Mouse (Mus musculus): ENCODE measurements around the gene Grin3b. TPM values are rescaled to one million over a fixed set of nuclear protein-coding genes. Genes with fewer than 3 reads are reported as not detected.
"Not testable (repeated sequence)": the region's sequence is repeated elsewhere in the genome, so short reads cannot be mapped to it uniquely, and the experiment has no call there.

Gene Grin3b
- total RNA-seq, 2 experiments from 2014 or later, result 0.25 to 0.28 TPM

DNA sequence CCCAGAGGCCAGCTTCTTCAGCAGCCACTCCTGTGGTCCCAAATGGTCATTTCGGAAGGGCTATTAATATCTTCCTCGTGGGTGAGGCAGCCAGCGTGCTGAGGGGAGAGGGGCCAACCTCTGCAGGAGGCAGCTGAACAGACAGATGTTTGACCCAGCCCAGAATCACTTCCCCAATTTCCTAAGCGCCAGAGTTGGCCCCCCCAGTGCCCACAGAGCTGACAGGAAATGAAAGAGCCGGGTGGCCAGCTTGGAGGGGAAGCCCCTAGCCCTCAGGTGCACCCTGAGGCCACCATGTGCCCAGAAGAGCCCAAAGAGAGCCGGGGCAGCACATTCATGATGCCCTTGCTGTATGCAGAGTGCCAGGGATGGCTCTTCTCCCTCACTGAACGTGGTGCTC lies 29.8 kb upstream of the Grin3b start:
- Histone ChIP-seq H3K4me3 (no peak overlapping the region), H3K27ac (no peak overlapping the region)
- TF ChIP-seq CTCF (IDR thresholded peaks at IDR 0.05), result no peak
- DNase-seq, result peak; percentile 48
- intact Hi-C loops (cut with DNase I), result no loop called here

GRCm38 (mm10) chr10:79942988-79943387 lies 27.5 kb upstream of the Grin3b start:
- H3K27ac ChIP-seq, result no peak overlapping the region
- no peak overlapping the region for H3K4me3 ChIP-seq
- no peak for TF ChIP-seq CTCF (IDR thresholded peaks at IDR 0.05)
- intact Hi-C loops (cut with DNase I), result no loop called here
- DNase-seq, result no peak

GRCm38 (mm10) chr10:79943471-79943901 lies 27.0 kb upstream of the Grin3b start:
- no peak for DNase-seq
- Histone ChIP-seq H3K27ac (no peak overlapping the region), H3K4me3 (no peak overlapping the region)
- intact Hi-C loops (cut with DNase I), result no loop called here
- no peak for TF ChIP-seq CTCF (IDR thresholded peaks at IDR 0.05)

DNA sequence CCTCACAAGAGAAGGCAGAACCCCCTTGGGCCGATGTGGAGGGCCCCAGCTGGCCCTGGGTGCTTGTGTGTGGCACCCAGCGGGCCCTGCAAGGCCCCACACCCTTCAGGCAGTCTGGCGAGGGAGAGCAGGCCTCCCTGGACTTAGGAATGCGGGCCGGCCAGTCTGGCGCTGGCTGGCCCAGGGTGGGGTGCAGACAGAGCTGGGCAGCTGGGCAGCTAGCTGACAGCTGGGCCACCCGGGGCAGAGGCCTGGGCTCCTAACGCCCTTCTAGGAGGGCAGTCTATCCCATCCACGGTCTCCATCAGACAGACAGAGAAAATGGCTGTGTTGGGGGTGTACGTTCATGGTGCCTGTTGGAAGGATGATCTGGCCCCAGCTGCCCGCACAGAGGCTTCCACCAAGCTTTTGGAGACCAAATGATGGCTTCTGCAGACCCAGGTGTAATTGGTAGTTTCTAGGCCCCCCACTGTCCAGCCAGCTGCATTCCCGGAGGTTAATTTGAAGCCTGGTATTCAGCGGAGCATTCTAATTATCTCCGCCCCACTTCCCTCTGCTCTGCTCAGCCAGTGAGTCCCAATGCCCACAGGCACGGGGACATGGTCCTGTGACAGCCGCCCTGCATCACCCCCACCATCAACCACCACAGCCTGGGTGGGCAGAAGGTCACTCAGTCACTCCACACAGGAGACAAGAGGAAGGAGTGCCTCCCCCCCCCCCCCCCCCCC lies 24.8 kb upstream of the Grin3b start:
- DNase-seq, result no peak
- no peak for TF ChIP-seq CTCF (IDR thresholded peaks at IDR 0.05)
- Histone ChIP-seq H3K4me3 (no peak overlapping the region), H3K27ac (no peak overlapping the region)
- intact Hi-C loops (cut with DNase I), result no loop called here

DNA sequence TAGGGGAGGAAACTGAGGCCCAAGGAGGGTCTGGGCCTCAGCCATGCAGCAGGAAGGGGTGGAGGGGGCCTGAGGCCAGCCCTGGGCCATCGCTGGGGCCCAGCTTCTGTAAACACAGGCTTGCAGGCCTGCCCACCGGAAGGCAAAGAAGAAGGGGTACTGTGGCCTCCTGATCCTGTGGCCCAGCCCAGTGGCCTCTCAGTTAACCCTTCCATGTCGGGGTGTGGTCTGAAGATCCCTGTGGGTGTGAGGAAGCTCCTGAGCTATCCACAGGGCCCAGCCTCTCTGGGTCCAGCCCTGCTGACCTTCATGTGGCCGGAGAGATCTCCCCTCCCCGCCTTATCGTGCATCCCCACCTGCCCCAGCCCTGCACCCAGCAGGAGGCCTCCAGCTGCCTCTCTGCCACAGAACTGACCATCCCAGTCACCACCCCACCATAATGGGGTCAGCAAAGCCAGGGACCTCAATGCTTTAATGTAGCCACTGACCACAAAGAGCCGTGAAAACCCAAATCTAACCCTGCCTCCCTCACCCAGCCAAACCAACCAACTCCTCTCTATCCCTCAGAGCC lies 23.7 kb upstream of the Grin3b start:
- Histone ChIP-seq H3K4me3 (no peak overlapping the region), H3K27ac (no peak overlapping the region)
- intact Hi-C loops (cut with DNase I), result no loop called here
- TF ChIP-seq CTCF (IDR thresholded peaks at IDR 0.05), result no peak
- no peak for DNase-seq

DNA sequence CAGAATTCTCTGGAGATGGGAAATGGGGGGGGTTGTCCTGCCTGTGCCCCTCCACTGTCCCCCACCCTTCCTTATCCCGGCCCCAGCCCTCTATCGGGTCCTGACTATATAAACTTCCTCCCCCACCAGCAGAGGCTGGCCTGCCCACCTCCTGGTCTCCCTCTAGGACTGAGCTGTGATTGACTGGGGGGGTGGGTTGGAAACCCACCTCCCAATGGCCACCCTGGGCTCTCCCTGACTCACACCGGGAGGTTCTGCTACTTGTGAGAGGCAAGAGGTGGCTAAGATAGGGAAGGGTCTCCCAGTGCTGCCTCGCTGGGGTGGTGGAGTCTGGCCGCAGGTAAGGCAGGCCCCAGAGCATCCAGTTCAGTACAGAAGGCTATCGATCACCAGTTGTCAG lies 23.0 kb upstream of the Grin3b start:
- H3K4me3 ChIP-seq, result no peak overlapping the region
- DNase-seq, result no peak
- no peak for TF ChIP-seq CTCF (IDR thresholded peaks at IDR 0.05)
- no peak overlapping the region for H3K27ac ChIP-seq
- intact Hi-C loops (cut with DNase I), result no loop called here

DNA sequence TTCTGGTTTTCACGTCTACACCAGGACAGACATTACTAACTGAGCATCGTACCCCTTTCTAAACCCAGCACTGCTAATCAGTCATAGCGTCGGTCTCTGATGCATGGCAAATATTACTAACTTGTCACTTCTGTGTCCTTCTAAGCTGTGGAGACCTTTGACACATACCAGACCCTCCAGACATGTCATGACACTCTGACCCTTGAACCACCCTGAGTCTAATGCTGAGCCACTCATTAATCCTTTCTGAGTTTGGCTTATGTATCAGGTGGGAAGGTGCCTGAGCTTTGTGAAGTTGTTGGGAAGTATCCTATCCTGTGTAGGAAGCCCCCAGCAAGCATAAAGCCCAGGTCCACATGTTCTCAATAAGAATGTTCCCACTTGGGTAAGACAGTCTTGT lies 20.6 kb upstream of the Grin3b start:
- DNase-seq, result no peak
- intact Hi-C loops (cut with DNase I), result no loop called here
- no peak for TF ChIP-seq CTCF (IDR thresholded peaks at IDR 0.05)

DNA sequence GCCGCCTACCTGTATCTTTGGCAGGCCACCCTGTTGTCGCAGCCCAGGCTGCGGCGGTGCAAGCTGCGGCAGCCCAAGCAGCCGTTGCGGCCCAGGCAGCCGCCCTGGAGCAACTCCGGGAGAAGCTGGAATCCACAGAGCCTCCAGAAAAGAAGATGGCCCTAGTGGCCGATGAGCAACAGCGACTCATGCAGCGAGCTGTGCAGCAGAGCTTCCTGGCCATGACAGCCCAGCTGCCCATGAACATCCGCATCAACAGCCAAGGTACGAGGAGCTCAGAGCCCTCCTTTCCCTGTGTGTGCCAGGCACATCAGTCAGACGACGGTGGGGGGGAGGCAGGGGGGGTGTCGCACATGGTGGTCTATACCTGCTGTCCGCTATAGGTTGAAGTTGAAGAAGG lies 19.9 kb upstream of the Grin3b start:
- intact Hi-C loops (cut with DNase I), result no loop called here
- DNase-seq, result no peak
- Histone ChIP-seq H3K4me3 (no peak overlapping the region), H3K27ac (no peak overlapping the region)
- no peak for TF ChIP-seq CTCF (IDR thresholded peaks at IDR 0.05)

More for the DNA sequence above, 20.6 kb upstream of the Grin3b start:
- Histone ChIP-seq H3K27ac (no peak overlapping the region), H3K4me3 (no peak overlapping the region)

DNA sequence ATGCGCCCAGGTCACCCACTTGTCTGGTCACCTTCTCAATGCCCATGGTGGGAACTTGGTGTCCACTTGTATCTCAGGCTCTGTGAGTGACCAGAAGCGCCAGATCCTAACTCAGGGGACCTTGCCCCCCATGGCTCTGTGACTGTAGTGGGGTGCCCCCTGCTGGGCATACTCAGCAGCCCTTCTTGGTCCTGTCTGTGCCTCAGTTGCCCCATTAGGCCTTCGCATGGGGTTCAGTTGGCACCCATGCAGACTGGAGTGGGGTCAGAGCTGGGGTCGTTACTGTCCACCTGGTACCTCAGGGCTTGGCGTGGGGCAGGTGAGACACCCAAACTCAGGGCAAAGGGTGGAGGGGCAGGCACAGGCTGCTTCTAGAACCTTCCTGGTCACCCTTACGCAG lies 16.6 kb upstream of the Grin3b start:
- peak; percentile 71 for TF ChIP-seq CTCF (IDR thresholded peaks at IDR 0.05)
- Histone ChIP-seq H3K27ac (no peak overlapping the region), H3K4me3 (no peak overlapping the region)
- intact Hi-C loops (cut with DNase I), result loop anchor here (2.0 kb wide), 1 partner anchor 17 kb away; no protein-coding TSS in a partner anchor
- peak; percentile 57 for DNase-seq

GRCm38 (mm10) chr10:79955691-79956090 lies 14.8 kb upstream of the Grin3b start:
- TF ChIP-seq CTCF (IDR thresholded peaks at IDR 0.05), result no peak

GRCm38 (mm10) chr10:79956643-79957154 lies 13.8 kb upstream of the Grin3b start:
- Histone ChIP-seq H3K27ac (no peak overlapping the region), H3K4me3 (no peak overlapping the region)
- no peak for TF ChIP-seq CTCF (IDR thresholded peaks at IDR 0.05)
- no peak for DNase-seq
- intact Hi-C loops (cut with DNase I), result loop anchor here (5.0 kb wide), 1 partner anchor 119 kb away; no protein-coding TSS in a partner anchor

More at GRCm38 (mm10) chr10:79955691-79956090, 14.8 kb upstream of the Grin3b start:
- intact Hi-C loops (cut with DNase I), result loop anchor here (5.0 kb wide), 1 partner anchor 118 kb away; no protein-coding TSS in a partner anchor
- H3K4me3 ChIP-seq, result no peak overlapping the region
- no peak overlapping the region for H3K27ac ChIP-seq
- DNase-seq, result no peak

GRCm38 (mm10) chr10:79958140-79958816 lies 12.2 kb upstream of the Grin3b start:
- H3K4me3 ChIP-seq, result peak overlapping the region; percentile 58

GRCm38 (mm10) chr10:79959412-79959811 lies 11.1 kb upstream of the Grin3b start:
- peak overlapping the region; percentile 90 for H3K27ac ChIP-seq
- DNase-seq, result not testable (repeated sequence)
- H3K4me3 ChIP-seq, result peak overlapping the region; percentile 93
- intact Hi-C loops (cut with DNase I), result loop anchor here (2.0 to 5.0 kb wide), 2 partner anchors 67 to 122 kb away; no protein-coding TSS in a partner anchor

More at GRCm38 (mm10) chr10:79958140-79958816, 12.2 kb upstream of the Grin3b start:
- TF ChIP-seq CTCF (IDR thresholded peaks at IDR 0.05), result peak; percentile 99
- intact Hi-C loops (cut with DNase I), result loop anchor here (1.0 to 5.0 kb wide), 3 partner anchors 33 to 121 kb away; no protein-coding TSS in a partner anchor
- peak; percentile 85 for DNase-seq
- H3K27ac ChIP-seq, result peak overlapping the region; percentile 74

Measured in gastrocnemius, adult 2 months (tissue).